Mouse (Mus musculus) embryo, embryonic 10.5 days (tissue): ENCODE data around the gene Nprl3.

Experiments used
- DNase-seq: peaks from one replicate; pipeline ENCODE4 v3.0.0-alpha.2; 2015; ENCODE audit warnings: low spot score

Nprl3 gene

GRCm38 (mm10) chr11:32245614-32246013 is 21.9 kb downstream of the Nprl3 start:
- DNase-seq: no peak

- no peak for DNase-seq
Observed at GRCm38 (mm10) chr11:32244617-32245016, 22.9 kb downstream of the Nprl3 start.

- no peak for DNase-seq
Observed at GRCm38 (mm10) chr11:32244064-32244463, 23.4 kb downstream of the Nprl3 start.

- DNase-seq: peak; percentile 22
Observed at GRCm38 (mm10) chr11:32243205-32243955, 24.1 kb downstream of the Nprl3 start.

GRCm38 (mm10) chr11:32242209-32242608 is 25.3 kb downstream of the Nprl3 start:
- no peak for DNase-seq

GRCm38 (mm10) chr11:32241391-32241790 is 26.1 kb downstream of the Nprl3 start:
- no peak for DNase-seq

- DNase-seq: peak; percentile 78
Observed at GRCm38 (mm10) chr11:32238093-32238860, 29.2 kb downstream of the Nprl3 start.

- DNase-seq: no peak
Observed at GRCm38 (mm10) chr11:32237411-32237795, 30.1 kb downstream of the Nprl3 start.

- peak; percentile 73 for DNase-seq
Observed at GRCm38 (mm10) chr11:32236712-32237410, 30.6 kb downstream of the Nprl3 start.

GRCm38 (mm10) chr11:32236132-32236531 is 31.4 kb downstream of the Nprl3 start:
- DNase-seq: no peak

GRCm38 (mm10) chr11:32235646-32236045 is 31.9 kb downstream of the Nprl3 start:
- no peak for DNase-seq

- DNase-seq: no peak
Observed at GRCm38 (mm10) chr11:32234816-32235485, 32.6 kb downstream of the Nprl3 start.

- no peak for DNase-seq
Observed at GRCm38 (mm10) chr11:32233895-32234294, 33.6 kb downstream of the Nprl3 start.

- no peak for DNase-seq
Observed at GRCm38 (mm10) chr11:32232848-32233247, 34.7 kb downstream of the Nprl3 start.

GRCm38 (mm10) chr11:32231125-32231524 is 36.4 kb downstream of the Nprl3 start:
- DNase-seq: no peak

- no peak for DNase-seq
Observed at GRCm38 (mm10) chr11:32230220-32230619, 37.3 kb downstream of the Nprl3 start.

- no peak for DNase-seq
Observed at GRCm38 (mm10) chr11:32228292-32228845, 39.1 kb downstream of the Nprl3 start.

GRCm38 (mm10) chr11:32227555-32227954 is 40.0 kb downstream of the Nprl3 start:
- DNase-seq: no peak

- DNase-seq: no peak
Observed at GRCm38 (mm10) chr11:32227041-32227440, 40.5 kb downstream of the Nprl3 start.

- DNase-seq: peak; percentile 91
Observed at GRCm38 (mm10) chr11:32226124-32226871, 41.2 kb downstream of the Nprl3 start, which contains the start of gene Mpg. Gene Mpg, plus strand, starts transcription at chr11:32226505.
